ENCODE assay signal across 8 mouse cellular contexts in the genomic region with DNA sequence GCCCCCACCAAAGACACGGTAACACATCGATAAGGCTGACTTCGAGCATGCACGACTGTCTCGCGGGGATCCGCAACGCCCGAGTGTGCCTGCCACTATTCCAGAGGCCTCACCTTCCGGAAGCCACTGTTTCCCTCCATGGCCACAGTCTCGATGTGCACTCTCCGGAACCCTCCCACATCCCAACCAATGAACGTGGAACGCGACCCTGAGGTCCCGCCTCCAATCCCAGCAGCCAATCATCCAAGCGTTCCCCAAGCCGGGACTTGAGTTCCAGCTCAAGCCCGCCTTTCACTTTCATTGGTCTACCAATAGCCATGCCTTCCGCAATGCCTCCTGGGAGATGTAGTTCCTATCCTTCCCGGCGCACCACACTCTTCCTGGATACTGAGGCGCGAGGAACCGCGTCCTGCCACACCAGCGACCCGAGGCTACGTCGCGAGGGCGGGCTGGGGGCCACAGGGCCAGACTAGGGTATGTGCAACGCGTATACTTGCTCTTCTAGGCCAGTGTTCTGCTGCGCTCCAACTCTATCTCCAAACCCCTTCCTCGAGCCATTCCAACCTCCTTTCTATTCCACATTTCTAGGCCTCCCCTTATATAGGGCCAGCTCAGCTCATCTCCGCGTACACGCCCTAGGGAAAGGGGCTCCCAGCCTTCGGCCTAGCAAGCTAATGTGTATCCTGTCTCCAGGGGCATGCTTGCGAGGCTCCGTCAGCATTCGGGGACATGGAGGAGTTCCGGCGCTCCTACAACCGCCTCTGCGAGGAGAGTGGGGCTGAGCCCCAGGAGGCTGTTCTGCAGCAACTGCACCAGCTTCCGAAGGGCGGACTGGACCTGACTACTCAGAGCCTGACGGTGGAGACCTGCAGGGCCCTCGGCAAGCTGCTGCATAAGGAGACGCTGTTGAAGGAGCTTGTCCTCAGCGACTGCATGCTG. TPM values are rescaled to one million over a fixed set of nuclear protein-coding genes. Genes with fewer than 3 reads are reported as not detected.
DNase-seq lines count a peak whose midpoint lies in the region; ATAC-seq and TF ChIP-seq lines count a peak whose summit lies in the region.

A gene (minus strand): TSS at position 159 of the 939 bp plus-strand sequence.
A gene (plus strand): TSS at position 346 of the 939 bp plus-strand sequence.

- no peaks in the 10 kb centered on the region for H3K27me3 ChIP-seq in CH12.LX (replicated peaks)
- H3K27me3 ChIP-seq in forebrain, embryonic 11.5 days (ENCODE audit: control insufficient read depth, insufficient read depth, low read length) = no peaks in the 10 kb centered on the region
- no peaks in the 10 kb centered on the region for H3K27me3 ChIP-seq in heart, embryonic 16.5 days (ENCODE audit: control insufficient read depth, insufficient read depth, low read length)
- H3K27me3 ChIP-seq in liver, embryonic 15.5 days = no peaks in the 10 kb centered on the region
- H3K27me3 ChIP-seq in neural tube, embryonic 12.5 days (replicated peaks) = no peaks in the 10 kb centered on the region

- peaks cover 12 to 29% of the 10 kb centered on the region in 2 experiments for H3K4me1 ChIP-seq in CH12.LX (ENCODE audit: control insufficient read depth in 1 of 2, insufficient read depth in 2 of 2)
- H3K4me1 ChIP-seq in forebrain, embryonic 11.5 days (replicated peaks; ENCODE audit: control insufficient read depth, insufficient read depth, low read length) = peaks cover 10% of the 10 kb centered on the region
- H3K4me1 ChIP-seq in heart, embryonic 16.5 days (ENCODE audit: control insufficient read depth, insufficient read depth, low read length) = peaks cover 15% of the 10 kb centered on the region
- peaks cover 30% of the 10 kb centered on the region for H3K4me1 ChIP-seq in liver, embryonic 15.5 days (replicated peaks)
- peaks cover 38% of the 10 kb centered on the region for H3K4me1 ChIP-seq in neural tube, embryonic 12.5 days

- H3K79me2 ChIP-seq in CH12.LX (replicated peaks; ENCODE audit: control insufficient read depth, extremely low read depth, insufficient read depth, poor library complexity, severe bottlenecking) = no peaks in the 10 kb centered on the region

- peak; percentile 95 for ATAC-seq in forebrain, embryonic 11.5 days (replicated peaks; ENCODE audit: low FRiP score)
- peak; percentile 95 for ATAC-seq in heart, embryonic 16.5 days (replicated peaks; ENCODE audit: extremely low read depth, insufficient read depth, low FRiP score)
- peak; percentile 95 for ATAC-seq in liver, embryonic 15.5 days (ENCODE audit: insufficient read depth)
- ATAC-seq in neural tube, embryonic 12.5 days (ENCODE audit: low FRiP score, low read depth) = peak; percentile 96

- peak within 1 kb of the TSS; percentile 70 to 95 (median 82) for H3K4me3 ChIP-seq in CH12.LX (replicated peaks in 1 of 3; ENCODE audit: low read depth in 2 of 3, low read length in 2 of 3, poor library complexity in 1 of 3)
- H3K4me3 ChIP-seq in forebrain, embryonic 11.5 days (ENCODE audit: low read depth, low read length) = peak within 1 kb of the TSS; percentile 54
- peak within 1 kb of the TSS; percentile 82 for H3K4me3 ChIP-seq in heart, embryonic 16.5 days (ENCODE audit: low read length)
- peak within 1 kb of the TSS; percentile 71 for H3K4me3 ChIP-seq in liver, embryonic 15.5 days (replicated peaks)
- peak within 1 kb of the TSS; percentile 60 for H3K4me3 ChIP-seq in neural tube, embryonic 12.5 days

- peak within 1 kb of the TSS; percentile 71 for H3K9ac ChIP-seq in CH12.LX (ENCODE audit: insufficient read depth, low read depth)
- H3K9ac ChIP-seq in forebrain, embryonic 11.5 days (ENCODE audit: low read length) = peak within 1 kb of the TSS; percentile 73
- H3K9ac ChIP-seq in heart, embryonic 16.5 days (ENCODE audit: low read length) = peak within 1 kb of the TSS; percentile 84
- H3K9ac ChIP-seq in liver, embryonic 15.5 days = peak within 1 kb of the TSS; percentile 71
- H3K9ac ChIP-seq in neural tube, embryonic 12.5 days = peak within 1 kb of the TSS; percentile 67

- H3K27ac ChIP-seq in CH12.LX (ENCODE audit: insufficient read depth, low read depth) = peak within 1 kb of the TSS; percentile 14; the same call in 1 of the 2 replicates
- peak within 1 kb of the TSS; percentile 8 for H3K27ac ChIP-seq in forebrain, embryonic 11.5 days (ENCODE audit: low read depth, low read length)
- H3K27ac ChIP-seq in heart, embryonic 16.5 days (ENCODE audit: low read length) = peak within 1 kb of the TSS; percentile 79
- peak within 1 kb of the TSS; percentile 74 for H3K27ac ChIP-seq in liver, embryonic 15.5 days (replicated peaks)
- peak within 1 kb of the TSS; percentile 50 for H3K27ac ChIP-seq in neural tube, embryonic 12.5 days

- whole genome bisulfite sequencing in forebrain, embryonic 11.5 days = 3% methylated on average over 53 of the region's 53 CpGs
- 2% methylated on average over 53 of the region's 53 CpGs for WGBS in heart, embryonic 16.5 days
- WGBS in liver, embryonic 15.5 days (ENCODE audit: insufficient replicate concordance) = 2% methylated on average over 53 of the region's 53 CpGs
- 2% methylated on average over 53 of the region's 53 CpGs for WGBS in neural tube, embryonic 12.5 days

- peak within 1 kb of the TSS; percentile 88 for H3K4me2 ChIP-seq in CH12.LX (ENCODE audit: insufficient read depth, low read depth, poor library complexity, severe bottlenecking)
- peak within 1 kb of the TSS; percentile 98 for H3K4me2 ChIP-seq in forebrain, embryonic 11.5 days (ENCODE audit: low read depth, low read length, severe bottlenecking)
- peak within 1 kb of the TSS; percentile 100 for H3K4me2 ChIP-seq in heart, embryonic 16.5 days (ENCODE audit: low read depth, low read length)
- peak within 1 kb of the TSS; percentile 96 for H3K4me2 ChIP-seq in liver, embryonic 15.5 days
- peak within 1 kb of the TSS; percentile 98 for H3K4me2 ChIP-seq in neural tube, embryonic 12.5 days (replicated peaks)

- H3K9me3 ChIP-seq in CH12.LX (replicated peaks; ENCODE audit: low read length) = no peaks in the 10 kb centered on the region
- H3K9me3 ChIP-seq in forebrain, embryonic 11.5 days (ENCODE audit: control insufficient read depth, low read length) = no peaks in the 10 kb centered on the region
- H3K9me3 ChIP-seq in heart, embryonic 16.5 days (replicated peaks; ENCODE audit: control insufficient read depth, low read length) = no peaks in the 10 kb centered on the region
- H3K9me3 ChIP-seq in liver, embryonic 15.5 days (replicated peaks) = no peaks in the 10 kb centered on the region
- H3K9me3 ChIP-seq in neural tube, embryonic 12.5 days = no peaks in the 10 kb centered on the region

- in situ Hi-C loops in CH12.LX (cut with MboI; ENCODE audit: low pct_ligation_motif_present, low pct_unique_long_range_greater_than_20kb, low sequenced_read_pairs) = no loop called here

- TF ChIP-seq POLR2A in CH12.LX (IDR thresholded peaks at IDR 0.05; ENCODE audit: low read depth, low read length) = peak; percentile 88

- no peak for TF ChIP-seq RAD21 in CH12.LX (IDR thresholded peaks at IDR 0.05; ENCODE audit: low read depth, low read length)

- peak; percentile 100 for DNase-seq in CH12.LX (ENCODE audit: extremely low read depth)
- DNase-seq in c-Kit-positive CD71-positive TER-119-negative erythroid progenitor cells, embryonic 14.5 days (ENCODE audit: low read depth) = peak; percentile 100
- DNase-seq in forebrain, embryonic 11.5 days (ENCODE audit: low spot score) = peak; percentile 97
- DNase-seq in kidney, postnatal 36 days = peak; percentile 97 to 100
- peak; percentile 98 for DNase-seq in telencephalon, adult 2 months (ENCODE audit: low read depth, low spot score)

- peaks cover 52 to 80% of the 10 kb centered on the region in 2 experiments for H3K36me3 ChIP-seq in CH12.LX (replicated peaks in 1 of 2; ENCODE audit: control insufficient read depth in 1 of 2, insufficient read depth in 1 of 2, low read length in 1 of 2)
- H3K36me3 ChIP-seq in forebrain, embryonic 11.5 days (ENCODE audit: control insufficient read depth, insufficient read depth, low read length) = no peaks in the 10 kb centered on the region; the same call in none of the 2 replicates
- peaks cover 20% of the 10 kb centered on the region for H3K36me3 ChIP-seq in heart, embryonic 16.5 days (ENCODE audit: control insufficient read depth, insufficient read depth)
- peaks cover 28% of the 10 kb centered on the region; the same call in 1 of the 2 replicates for H3K36me3 ChIP-seq in liver, embryonic 15.5 days (replicated peaks)
- H3K36me3 ChIP-seq in neural tube, embryonic 12.5 days = peaks cover 38% of the 10 kb centered on the region

- no peak for TF ChIP-seq CTCF in CH12.LX (conservative IDR thresholded peaks at IDR 0.05 in 1 of 2, IDR thresholded peaks at IDR 0.05 in 1 of 2; ENCODE audit: low read depth in 2 of 2, low read length in 2 of 2)

- TF ChIP-seq EP300 in CH12.LX (IDR thresholded peaks at IDR 0.05; ENCODE audit: low read length) = no peak

- dilution Hi-C loops in CH12.LX (cut with MboI; ENCODE audit: extremely low pct_ligation_motif_present, extremely low pct_unique_long_range_greater_than_20kb, low sequenced_read_pairs) = no loop called here

TF ChIP-seq in CH12.LX, 34 proteins besides CTCF, POLR2A, EP300 and RAD21 (continues in another document):
- TF ChIP-seq RCOR1 (conservative IDR thresholded peaks at IDR 0.05; ENCODE audit: low read depth, low read length) (no peak), MXI1 (IDR thresholded peaks at IDR 0.05; ENCODE audit: low read depth, low read length) (peak; percentile 62; the same call in 1 of the 2 replicates), SMC3 (IDR thresholded peaks at IDR 0.05; ENCODE audit: low read depth, low read length) (no peak), SIN3A (IDR thresholded peaks at IDR 0.05; ENCODE audit: low read length) (peak; percentile 97), TCF12 (IDR thresholded peaks at IDR 0.05; ENCODE audit: low read depth, low read length) (peak; percentile 80), CHD2 (IDR thresholded peaks at IDR 0.05; ENCODE audit: low read length) (peak; percentile 96)

RNA-seq across cellular contexts. Expression of the first gene that starts in this region (rescaled TPM):
- 101 and 103 TPM in 2 replicates for total RNA-seq in CH12.LX (2012; rRNA removed)
- total RNA-seq in CH12.LX (2014; rRNA removed) = 72.3 and 76.5 TPM in 2 replicates
- 122 and 131 TPM in 2 replicates for polyA plus RNA-seq in CH12.LX (2012; ENCODE audit: insufficient read length, low read depth)
- 121 and 130 TPM in 2 replicates for polyA plus RNA-seq in forebrain, embryonic 11.5 days (2014; fragmentation: Nextera tagmentation; extraction: Ambion mirVana)
- polyA plus RNA-seq in heart, embryonic 16.5 days (2015; fragmentation: Nextera tagmentation; extraction: Ambion mirVana) = 107 and 112 TPM in 2 replicates
- 80.9 and 88.4 TPM in 2 replicates for polyA plus RNA-seq in liver, embryonic 15.5 days (2015; fragmentation: Nextera tagmentation; extraction: Ambion mirVana)
- polyA plus RNA-seq in neural tube, embryonic 12.5 days (2016; fragmentation: Nextera tagmentation; extraction: Ambion mirVana) = 108 and 114 TPM in 2 replicates

RNA-seq across cellular contexts. Expression of the second gene that starts in this region (rescaled TPM):
- total RNA-seq in CH12.LX (2012; rRNA removed) (31.3 and 35.6 TPM in 2 replicates), CH12.LX (2014; rRNA removed) (11.7 and 12.9 TPM in 2 replicates)
- polyA plus RNA-seq in CH12.LX (2012; ENCODE audit: insufficient read length, low read depth) = 20.3 and 23.8 TPM in 2 replicates
- 53.3 and 54.4 TPM in 2 replicates for polyA plus RNA-seq in forebrain, embryonic 11.5 days (2014; fragmentation: Nextera tagmentation; extraction: Ambion mirVana)
- polyA plus RNA-seq in heart, embryonic 16.5 days (2015; fragmentation: Nextera tagmentation; extraction: Ambion mirVana) = 34.1 and 34.8 TPM in 2 replicates
- 9.7 and 11.5 TPM in 2 replicates for polyA plus RNA-seq in liver, embryonic 15.5 days (2015; fragmentation: Nextera tagmentation; extraction: Ambion mirVana)
- 70.9 and 72.6 TPM in 2 replicates for polyA plus RNA-seq in neural tube, embryonic 12.5 days (2016; fragmentation: Nextera tagmentation; extraction: Ambion mirVana)

Comparison
In these comparisons a context has a peak if more than half of its experiments do, and no peak if none do; other contexts are left out.
1. Peak in every context shown above with its lines: DNase-seq, ATAC-seq, H3K4me3 ChIP-seq and H3K27ac ChIP-seq.
2. H3K27ac ChIP-seq: peak in every context shown above with its lines; median percentile 79 in heart, embryonic 16.5 days; 74 in liver, embryonic 15.5 days; 50 in neural tube, embryonic 12.5 days; 14 in CH12.LX; 8 in forebrain, embryonic 11.5 days.